Mouse (Mus musculus) C2C12 (cell line): ENCODE data around the gene Reep1.

Experiments
- CTCF ChIP-seq: IDR thresholded peaks from one replicate; pipeline ENCODE4 v1.5.1; 2011; ENCODE audit not compliant: control insufficient read depth, insufficient read depth, insufficient read length
- MAX ChIP-seq: IDR thresholded peaks from one replicate; pipeline ENCODE4 v1.6.1; 2011; ENCODE audit warnings: mild to moderate bottlenecking, control low read depth
- USF1 ChIP-seq: IDR thresholded peaks from one replicate; pipeline ENCODE4 v1.6.1; 2011; ENCODE audit warnings: low read depth, mild to moderate bottlenecking, control low read depth, moderate library complexity

DNA sequence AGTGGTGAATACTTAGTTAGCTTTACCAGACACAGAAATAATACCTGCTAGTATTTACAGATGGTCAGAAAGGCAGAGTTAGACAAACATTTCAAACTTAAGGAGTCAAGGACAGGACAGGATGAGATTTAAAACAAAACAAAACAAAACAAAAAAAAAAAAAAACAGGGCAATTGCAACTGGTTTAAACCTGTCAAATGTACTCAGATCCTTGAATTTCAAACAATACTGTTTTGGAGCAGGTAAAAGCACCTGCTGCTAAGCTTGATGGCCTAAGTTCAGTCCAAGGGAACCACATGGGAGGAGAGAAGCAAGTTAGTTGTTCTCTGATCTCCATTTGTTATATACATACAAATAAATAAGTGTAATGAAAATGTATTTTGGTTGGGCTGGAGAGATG, 132.5 kb downstream of the Reep1 start:
- TF ChIP-seq CTCF (no peak), MAX (no peak), USF1 (no peak)
